Mouse (Mus musculus): Measurements from ENCODE around the gene Rps3a1. TPM values are rescaled to one million over a fixed set of nuclear protein-coding genes. Genes with fewer than 3 reads are reported as not detected.
"Not testable (repeated sequence)": the region's sequence is repeated elsewhere in the genome, so short reads cannot be mapped to it uniquely, and the experiment has no call there.

Rps3a1 gene
- polyA plus RNA-seq, 1 experiment from 2014 or later, result 513 TPM

- H3K4me3 ChIP-seq (ENCODE audit: low read length), result no peak overlapping the region
- ATAC-seq, result no peak
- H3K9me3 ChIP-seq (ENCODE audit: control insufficient read depth, low read length), result no peaks in the 10 kb centered on the region
- no peak overlapping the region for H3K9ac ChIP-seq (ENCODE audit: low read depth, low read length)
- WGBS, result 92% methylated on average over 8 of the region's 8 CpGs
- H3K36me3 ChIP-seq (ENCODE audit: control insufficient read depth, insufficient read depth, low read length), result no peaks in the 10 kb centered on the region
- H3K4me1 ChIP-seq (ENCODE audit: control insufficient read depth, insufficient read depth, low read depth, low read length), result no peaks in the 10 kb centered on the region
- no peaks in the 10 kb centered on the region for H3K27me3 ChIP-seq (replicated peaks; ENCODE audit: control insufficient read depth, insufficient read depth, low read length)
- no peak overlapping the region for H3K4me2 ChIP-seq (ENCODE audit: low read length)
- H3K27ac ChIP-seq (ENCODE audit: low read depth, low read length), result no peak overlapping the region
These were observed 36.3 kb downstream of the Rps3a1 start for GRCm38 (mm10) chr3:86106086-86106632.

DNA sequence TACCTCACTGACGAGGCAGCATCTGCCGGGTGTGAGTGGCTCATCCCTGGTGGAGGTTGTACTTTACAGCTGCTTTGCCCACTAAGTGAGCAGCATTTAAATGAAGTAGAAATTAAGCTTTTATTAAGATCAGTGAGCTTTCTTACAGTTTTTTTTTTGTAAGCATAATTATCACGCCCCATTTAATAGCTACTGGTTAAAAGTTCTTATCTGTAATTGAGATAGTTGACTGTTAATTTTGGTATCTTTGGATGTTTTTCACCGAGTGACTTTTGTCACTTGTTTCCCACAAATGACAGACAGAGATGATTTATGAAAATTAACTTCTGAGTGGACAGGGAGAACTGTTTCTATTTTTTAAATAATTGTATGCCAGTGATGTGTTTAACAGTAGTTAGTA lies 37.6 kb downstream of the Rps3a1 start:
- H3K4me1 ChIP-seq (ENCODE audit: control insufficient read depth, insufficient read depth, low read depth, low read length), result no peaks in the 10 kb centered on the region
- H3K9me3 ChIP-seq (ENCODE audit: control insufficient read depth, low read length), result no peaks in the 10 kb centered on the region
- H3K27me3 ChIP-seq (replicated peaks; ENCODE audit: control insufficient read depth, insufficient read depth, low read length), result no peaks in the 10 kb centered on the region
- no peak for ATAC-seq
- no peaks in the 10 kb centered on the region for H3K36me3 ChIP-seq (ENCODE audit: control insufficient read depth, insufficient read depth, low read length)
- H3K4me2 ChIP-seq (ENCODE audit: low read length), result no peak overlapping the region
- H3K9ac ChIP-seq (ENCODE audit: low read depth, low read length), result no peak overlapping the region
- WGBS, result 76% methylated on average over 4 of the region's 4 CpGs
- no peak overlapping the region for H3K27ac ChIP-seq (ENCODE audit: low read depth, low read length)
- H3K4me3 ChIP-seq (ENCODE audit: low read length), result no peak overlapping the region

- not testable (repeated sequence) for H3K36me3 ChIP-seq (ENCODE audit: control insufficient read depth, insufficient read depth, low read length); H3K4me3 ChIP-seq (ENCODE audit: low read length); H3K27me3 ChIP-seq (replicated peaks; ENCODE audit: control insufficient read depth, insufficient read depth, low read length); H3K9ac ChIP-seq (ENCODE audit: low read depth, low read length); ATAC-seq; H3K4me2 ChIP-seq (ENCODE audit: low read length); H3K9me3 ChIP-seq (ENCODE audit: control insufficient read depth, low read length); H3K4me1 ChIP-seq (ENCODE audit: control insufficient read depth, insufficient read depth, low read depth, low read length); H3K27ac ChIP-seq (ENCODE audit: low read depth, low read length)
- 89% methylated on average over 7 of the region's 7 CpGs for WGBS
These were observed 38.1 kb downstream of the Rps3a1 start for GRCm38 (mm10) chr3:86104433-86104832.

GRCm38 (mm10) chr3:86103449-86104291 lies 38.8 kb downstream of the Rps3a1 start:
- H3K4me2 ChIP-seq (ENCODE audit: low read length), result no peak overlapping the region
- WGBS, result 78% methylated on average over 18 of the region's 18 CpGs

GRCm38 (mm10) chr3:86101956-86102355 lies 40.5 kb downstream of the Rps3a1 start:
- Histone ChIP-seq H3K27ac (ENCODE audit: low read depth, low read length) (no peak overlapping the region), H3K9me3 (ENCODE audit: control insufficient read depth, low read length) (no peaks in the 10 kb centered on the region), H3K9ac (ENCODE audit: low read depth, low read length) (no peak overlapping the region), H3K4me3 (ENCODE audit: low read length) (no peak overlapping the region), H3K27me3 (replicated peaks; ENCODE audit: control insufficient read depth, insufficient read depth, low read length) (no peaks in the 10 kb centered on the region), H3K4me2 (ENCODE audit: low read length) (no peak overlapping the region), H3K4me1 (ENCODE audit: control insufficient read depth, insufficient read depth, low read depth, low read length) (no peaks in the 10 kb centered on the region), H3K36me3 (ENCODE audit: control insufficient read depth, insufficient read depth, low read length) (no peaks in the 10 kb centered on the region)
- no peak for ATAC-seq
- 82% methylated on average over 6 of the region's 6 CpGs for WGBS

More at GRCm38 (mm10) chr3:86103449-86104291, 38.8 kb downstream of the Rps3a1 start:
- no peaks in the 10 kb centered on the region for H3K27me3 ChIP-seq (replicated peaks; ENCODE audit: control insufficient read depth, insufficient read depth, low read length)
- no peak overlapping the region for H3K4me3 ChIP-seq (ENCODE audit: low read length)
- H3K9ac ChIP-seq (ENCODE audit: low read depth, low read length), result no peak overlapping the region
- no peaks in the 10 kb centered on the region for H3K4me1 ChIP-seq (ENCODE audit: control insufficient read depth, insufficient read depth, low read depth, low read length)
- ATAC-seq, result peak; percentile 52; the same call in 1 of the 2 replicates
- no peaks in the 10 kb centered on the region for H3K36me3 ChIP-seq (ENCODE audit: control insufficient read depth, insufficient read depth, low read length)
- H3K27ac ChIP-seq (ENCODE audit: low read depth, low read length), result peak overlapping the region; percentile 42; the same call in 1 of the 2 replicates
- no peaks in the 10 kb centered on the region for H3K9me3 ChIP-seq (ENCODE audit: control insufficient read depth, low read length)

DNA sequence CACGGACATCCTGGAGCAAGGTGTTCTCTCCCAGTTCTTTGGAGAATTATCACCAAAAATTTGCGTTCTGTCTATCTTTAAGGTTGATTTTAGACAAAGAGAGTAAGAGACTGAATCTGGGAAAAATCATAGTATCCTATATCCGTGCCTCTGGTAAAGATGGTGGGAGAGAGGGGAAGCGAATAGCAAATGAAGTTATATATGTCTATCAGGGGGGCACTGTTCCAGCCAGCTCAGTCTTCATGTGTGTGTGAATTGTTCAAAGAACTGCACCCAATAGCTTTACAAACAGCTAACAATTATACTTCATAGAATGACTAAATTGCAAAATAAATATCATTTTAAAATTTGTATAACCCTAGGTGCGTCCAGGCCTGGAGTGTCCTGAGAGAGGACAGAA lies 48.6 kb downstream of the Rps3a1 start:
- peaks cover 9% of the 10 kb centered on the region for H3K4me1 ChIP-seq (ENCODE audit: control insufficient read depth, insufficient read depth, low read depth, low read length)
- ATAC-seq, result no peak
- WGBS, result 60% methylated on average over 5 of the region's 5 CpGs

DNA sequence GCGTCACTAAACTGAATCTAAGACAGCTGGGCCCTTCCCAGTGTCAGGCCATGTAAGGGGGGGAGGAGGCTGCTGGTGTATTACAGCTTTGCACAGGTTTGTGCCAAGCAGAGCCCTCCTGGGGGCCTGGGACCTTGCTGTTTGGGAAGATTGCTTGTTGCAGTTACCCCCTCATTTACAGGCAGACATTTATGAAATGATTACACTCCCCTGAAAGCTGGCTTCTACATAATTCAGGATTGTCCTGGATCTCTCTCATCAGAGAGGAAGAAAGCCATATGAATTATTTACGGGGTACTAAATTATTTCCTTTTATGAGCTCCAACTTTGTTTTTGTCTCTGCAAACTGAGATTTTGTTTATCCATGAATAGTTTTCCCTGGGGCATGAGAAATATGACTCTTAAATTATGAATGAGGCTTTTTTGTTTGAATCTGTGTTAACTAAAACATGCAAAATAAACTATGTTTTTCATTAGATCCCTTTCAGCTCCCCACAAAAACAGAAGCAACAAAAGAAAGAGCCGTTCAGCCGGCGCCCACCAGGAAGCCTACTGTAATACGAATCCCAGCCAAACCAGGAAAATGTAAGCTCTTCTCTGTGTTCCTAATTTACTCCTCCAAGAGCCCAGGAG lies 49.2 kb downstream of the Rps3a1 start:
- H3K9ac ChIP-seq (ENCODE audit: low read depth, low read length), result no peak overlapping the region
- peaks cover 9% of the 10 kb centered on the region for H3K4me1 ChIP-seq (ENCODE audit: control insufficient read depth, insufficient read depth, low read depth, low read length)
- H3K9me3 ChIP-seq (ENCODE audit: control insufficient read depth, low read length), result no peaks in the 10 kb centered on the region
- ATAC-seq, result peak; percentile 85
- no peaks in the 10 kb centered on the region for H3K36me3 ChIP-seq (ENCODE audit: control insufficient read depth, insufficient read depth, low read length)
- no peak overlapping the region for H3K4me2 ChIP-seq (ENCODE audit: low read length)
- H3K27ac ChIP-seq (ENCODE audit: low read depth, low read length), result peak overlapping the region; percentile 61; the same call in 1 of the 2 replicates
- no peaks in the 10 kb centered on the region for H3K27me3 ChIP-seq (replicated peaks; ENCODE audit: control insufficient read depth, insufficient read depth, low read length)
- WGBS, result 21% methylated on average over 6 of the region's 6 CpGs
- no peak overlapping the region for H3K4me3 ChIP-seq (ENCODE audit: low read length)

More for the DNA sequence above, 48.6 kb downstream of the Rps3a1 start:
- Histone ChIP-seq H3K27me3 (replicated peaks; ENCODE audit: control insufficient read depth, insufficient read depth, low read length) (no peaks in the 10 kb centered on the region), H3K36me3 (ENCODE audit: control insufficient read depth, insufficient read depth, low read length) (no peaks in the 10 kb centered on the region), H3K4me3 (ENCODE audit: low read length) (no peak overlapping the region), H3K4me2 (ENCODE audit: low read length) (no peak overlapping the region), H3K27ac (ENCODE audit: low read depth, low read length) (peak overlapping the region; percentile 61; the same call in 1 of the 2 replicates), H3K9ac (ENCODE audit: low read depth, low read length) (no peak overlapping the region), H3K9me3 (ENCODE audit: control insufficient read depth, low read length) (no peaks in the 10 kb centered on the region)
